Mouse (Mus musculus) stomach, embryonic 14.5 days (tissue): ENCODE data around the gene As3mt. TPM values are rescaled to one million over a fixed set of nuclear protein-coding genes. Genes with fewer than 3 reads are reported as not detected.
"Not testable (repeated sequence)": the region's sequence is repeated elsewhere in the genome, so short reads cannot be mapped to it uniquely, and the experiment has no call there.

Experiments used
- ATAC-seq: fragments of 200-750 bp; cut with Nextera tagmentation; 2 replicates; pipeline ENCODE4 v1.8.0; 2017; ENCODE audit warnings: low read depth, moderate TSS enrichment; ENCODE audit not compliant: insufficient number of reproducible peaks, insufficient read depth, low FRiP score
- H3K27ac ChIP-seq: fragments of 300-500 bp; sonication (generic); 2 replicates; pipeline ENCODE4 v1.5.1; 2014; ENCODE audit warnings: mild to moderate bottlenecking, low read length, moderate library complexity, mixed read lengths
- H3K27me3 ChIP-seq: fragments of 300-500 bp; sonication (generic); 2 replicates; pipeline ENCODE4 v1.6.1; 2014; ENCODE audit warnings: low read length, control low read depth, mixed read lengths; ENCODE audit not compliant: control insufficient read depth, insufficient read depth
- H3K36me3 ChIP-seq: fragments of 300-500 bp; sonication (generic); 2 replicates; pipeline ENCODE4 v1.6.1; 2014; ENCODE audit warnings: mild to moderate bottlenecking, control low read depth, low read length, moderate library complexity, mixed read lengths; ENCODE audit not compliant: control insufficient read depth, insufficient read depth
- H3K4me1 ChIP-seq: fragments of 300-500 bp; sonication (generic); 2 replicates; pipeline ENCODE4 v1.6.1; 2014; ENCODE audit warnings: low read length, control low read depth, mixed read lengths; ENCODE audit not compliant: control insufficient read depth, insufficient read depth
- H3K4me2 ChIP-seq: fragments of 300-500 bp; sonication (generic); replicated peaks from 2 replicates; pipeline ENCODE4 v1.6.1; 2014; ENCODE audit warnings: low read depth, low read length, control low read depth
- H3K4me3 ChIP-seq: fragments of 300-500 bp; sonication (generic); 2 replicates; pipeline ENCODE4 v1.5.1; 2014; ENCODE audit warnings: low read depth, low read length, control low read depth
- H3K9ac ChIP-seq: fragments of 300-500 bp; sonication (generic); replicated peaks from 2 replicates; pipeline ENCODE4 v1.6.1; 2014; ENCODE audit warnings: low read depth, mild to moderate bottlenecking, control low read depth, low read length, moderate library complexity, mixed read lengths
- H3K9me3 ChIP-seq: fragments of 300-500 bp; sonication (generic); 2 replicates; pipeline ENCODE4 v1.6.1; 2016; ENCODE audit warnings: low read depth, low read length, control low read depth; ENCODE audit not compliant: control insufficient read depth
- WGBS: fragments of 180-500 bp; shearing (Covaris S2); extraction: QIAGEN DNeasy Blood & Tissue Kit; methylation state at CpG from one replicate; pipeline ENCODE4 v1.1.7; 2014; 5-methylcytosine and 5-hydroxymethylcytosine counted together
- polyA plus RNA-seq: library from polyadenylated mRNA; unstranded; fragments of >200 nt; fragmentation: Nextera tagmentation; extraction: Ambion mirVana; gene quantifications from 2 replicates; pipeline ENCODE4 v1.2.1, GENCODE M21; 2014

Gene As3mt
- polyA plus RNA-seq, 1 experiment from 2014 or later, result 23.2 TPM

DNA sequence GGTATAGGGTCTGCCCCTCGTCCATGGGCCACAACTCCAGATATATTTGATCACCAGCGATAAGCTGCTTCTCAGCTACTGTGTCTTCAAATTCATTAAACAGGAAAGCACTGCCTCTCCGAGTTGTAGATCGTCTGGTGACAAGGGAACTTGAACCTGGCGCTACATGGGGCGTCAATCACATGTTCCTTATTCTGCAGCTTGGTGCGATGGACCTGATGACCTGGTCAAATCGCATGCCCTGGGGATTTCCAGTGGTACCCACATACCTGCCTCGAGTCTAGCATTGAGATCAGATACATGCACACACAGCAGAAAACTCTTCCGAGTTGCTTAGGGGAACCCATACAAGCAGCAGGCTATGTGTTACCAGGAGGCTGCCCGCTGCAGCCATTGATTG lies 62.5 kb downstream of the As3mt start:
- WGBS, result 86% methylated on average over 11 of the region's 11 CpGs
- no peak for ATAC-seq
- H3K9me3 ChIP-seq, result no peaks in the 10 kb centered on the region
- H3K27ac ChIP-seq, result no peak overlapping the region
- no peak overlapping the region for H3K4me3 ChIP-seq
- H3K4me1 ChIP-seq, result 0 out of 2 replicates have a peak, but pooled peaks cover under 1% of the 10 kb centered on the region
- no peak overlapping the region for H3K9ac ChIP-seq
- no peaks in the 10 kb centered on the region for H3K27me3 ChIP-seq
- no peaks in the 10 kb centered on the region for H3K36me3 ChIP-seq
- H3K4me2 ChIP-seq, result no peak overlapping the region

DNA sequence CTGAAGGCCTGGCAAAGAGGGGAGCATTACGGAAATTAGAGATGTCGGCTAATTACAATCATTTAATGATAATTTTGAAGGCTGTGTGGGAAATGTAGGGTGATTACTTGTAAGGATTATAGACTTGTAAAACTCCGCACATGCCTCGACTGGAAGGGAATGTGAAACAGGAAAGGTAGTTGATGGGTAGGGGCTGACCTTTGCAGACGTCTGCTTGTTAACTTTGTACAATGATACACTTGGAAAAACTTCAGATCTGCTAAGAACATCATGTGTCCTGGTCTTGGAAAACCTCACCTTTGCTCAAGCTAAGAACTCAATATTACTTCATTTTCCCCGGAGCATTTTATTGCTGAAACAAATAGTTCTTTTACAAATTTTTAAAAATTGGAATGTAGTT lies 64.5 kb downstream of the As3mt start:
- ATAC-seq, result no peak

DNA sequence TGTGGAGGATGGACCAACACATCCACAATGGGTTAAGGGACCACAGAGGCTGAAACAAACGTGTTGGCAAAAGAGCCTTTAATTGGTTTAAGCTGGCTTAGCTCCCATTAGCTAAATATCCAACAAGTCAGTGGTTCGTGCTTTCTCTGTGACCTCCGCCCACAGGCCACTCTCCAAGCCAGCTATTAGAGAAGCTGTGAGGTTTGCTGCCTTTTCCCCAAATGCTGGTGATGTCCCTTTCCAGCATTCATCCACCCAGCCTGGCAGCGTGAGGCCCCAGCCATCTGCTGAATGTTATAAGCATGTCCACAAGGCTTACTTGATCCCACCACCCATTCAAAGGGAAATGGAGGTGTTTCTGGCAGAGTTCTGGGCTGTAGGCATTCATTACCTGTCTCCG lies 69.1 kb downstream of the As3mt start:
- Histone ChIP-seq H3K27me3 (no peaks in the 10 kb centered on the region), H3K4me1 (no peaks in the 10 kb centered on the region), H3K27ac (no peak overlapping the region), H3K4me3 (no peak overlapping the region), H3K4me2 (no peak overlapping the region), H3K9me3 (no peaks in the 10 kb centered on the region), H3K9ac (no peak overlapping the region), H3K36me3 (no peaks in the 10 kb centered on the region)
- ATAC-seq, result no peak
- 65% methylated on average over 5 of the region's 5 CpGs for WGBS

More for the DNA sequence above, 64.5 kb downstream of the As3mt start:
- no peaks in the 10 kb centered on the region for H3K36me3 ChIP-seq
- no peak overlapping the region for H3K9ac ChIP-seq
- H3K4me2 ChIP-seq, result no peak overlapping the region
- no peak overlapping the region for H3K27ac ChIP-seq
- H3K27me3 ChIP-seq, result no peaks in the 10 kb centered on the region
- no peaks in the 10 kb centered on the region for H3K9me3 ChIP-seq
- H3K4me3 ChIP-seq, result no peak overlapping the region
- WGBS, result 77% methylated on average over 6 of the region's 6 CpGs
- no peaks in the 10 kb centered on the region for H3K4me1 ChIP-seq

DNA sequence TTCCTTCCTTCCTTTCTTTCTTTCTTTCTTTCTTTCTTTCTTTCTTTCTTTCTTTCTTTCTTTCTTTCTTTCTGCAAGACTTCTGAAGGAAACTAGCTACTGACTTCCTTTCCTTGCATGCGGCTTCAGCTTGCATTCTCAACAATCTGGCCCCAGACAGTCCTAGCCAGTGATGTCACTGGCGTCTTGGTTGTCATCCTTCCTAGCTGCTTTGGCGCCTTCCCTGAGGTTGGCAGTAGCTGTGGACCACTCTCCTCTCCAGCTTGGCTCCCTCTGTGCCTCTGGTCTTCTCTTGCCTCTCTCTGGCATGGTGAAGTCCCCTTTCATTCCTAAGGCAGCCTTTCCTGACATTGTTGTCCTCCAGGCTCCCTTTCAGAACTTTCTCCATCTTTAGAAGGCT lies 69.6 kb downstream of the As3mt start:
- no peaks in the 10 kb centered on the region for H3K4me1 ChIP-seq
- no peaks in the 10 kb centered on the region for H3K9me3 ChIP-seq
- no peak overlapping the region for H3K4me3 ChIP-seq
- H3K27ac ChIP-seq, result no peak overlapping the region
- ATAC-seq, result no peak
- H3K36me3 ChIP-seq, result no peaks in the 10 kb centered on the region
- H3K9ac ChIP-seq, result no peak overlapping the region
- no peak overlapping the region for H3K4me2 ChIP-seq
- 73% methylated on average over 3 of the region's 3 CpGs for WGBS
- H3K27me3 ChIP-seq, result no peaks in the 10 kb centered on the region

DNA sequence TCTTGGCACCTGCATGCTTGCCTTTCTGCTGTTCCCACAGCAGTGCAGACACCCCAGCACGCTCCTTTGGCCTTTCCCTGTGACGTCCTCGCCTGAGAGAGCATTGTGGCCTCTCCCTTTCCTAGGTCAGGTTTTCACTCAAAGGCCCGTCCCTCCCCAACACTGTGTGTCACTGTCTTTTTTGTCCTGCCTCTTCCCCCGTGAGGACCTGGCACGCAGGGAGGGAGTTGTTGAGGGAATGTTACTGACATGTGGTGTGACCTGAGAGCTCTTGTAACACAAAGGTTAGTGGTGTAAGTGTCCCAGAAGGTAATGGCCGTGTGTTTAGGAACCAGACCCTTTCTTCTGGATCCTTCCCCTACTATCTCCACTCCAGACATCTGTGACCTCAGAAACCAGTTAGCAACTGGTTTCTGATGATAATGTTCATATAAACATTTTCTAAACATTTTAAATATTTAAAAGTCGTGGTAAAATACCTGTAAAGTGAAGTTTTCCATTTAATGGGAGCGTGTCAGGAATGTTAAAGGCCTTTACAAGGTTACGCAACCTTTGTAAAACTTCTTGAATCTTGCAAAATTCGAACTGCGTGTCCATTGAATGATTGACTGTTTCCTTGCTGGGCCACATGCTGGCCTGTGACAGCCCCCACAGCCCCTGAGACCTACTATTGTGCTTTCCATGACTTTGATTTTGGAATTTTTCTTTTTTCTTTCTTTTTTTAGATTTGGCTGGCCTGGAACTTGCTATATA lies 70.8 kb downstream of the As3mt start:
- no peak overlapping the region for H3K27ac ChIP-seq
- no peaks in the 10 kb centered on the region for H3K9me3 ChIP-seq
- H3K4me3 ChIP-seq, result no peak overlapping the region
- H3K4me1 ChIP-seq, result no peaks in the 10 kb centered on the region
- no peak overlapping the region for H3K9ac ChIP-seq
- H3K27me3 ChIP-seq, result no peaks in the 10 kb centered on the region
- WGBS, result 73% methylated on average over 12 of the region's 12 CpGs
- H3K36me3 ChIP-seq, result no peaks in the 10 kb centered on the region
- ATAC-seq, result no peak
- H3K4me2 ChIP-seq, result no peak overlapping the region

DNA sequence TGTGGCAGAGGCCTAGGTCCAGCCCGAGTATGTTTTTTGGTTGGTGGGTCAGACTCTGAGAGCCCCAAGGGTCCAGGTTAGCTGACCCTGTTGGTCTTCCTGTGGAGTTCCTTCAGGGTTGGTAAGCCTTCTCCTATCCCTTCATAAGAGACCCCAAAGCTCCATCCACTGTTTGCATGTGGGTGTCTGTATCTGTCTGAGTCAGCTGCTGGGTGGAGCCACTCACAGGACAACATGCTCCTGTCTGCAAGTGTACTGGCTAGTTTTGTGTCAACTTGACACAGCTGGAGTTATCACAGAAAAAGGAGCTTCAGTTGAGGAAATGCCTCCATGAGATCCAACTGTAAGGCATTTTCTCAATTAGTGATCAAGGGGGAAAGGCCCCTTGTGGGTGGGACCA lies 71.9 kb downstream of the As3mt start:
- WGBS, result 93% methylated on average over 1 of the region's 1 CpGs
- not testable (repeated sequence) for ATAC-seq

DNA sequence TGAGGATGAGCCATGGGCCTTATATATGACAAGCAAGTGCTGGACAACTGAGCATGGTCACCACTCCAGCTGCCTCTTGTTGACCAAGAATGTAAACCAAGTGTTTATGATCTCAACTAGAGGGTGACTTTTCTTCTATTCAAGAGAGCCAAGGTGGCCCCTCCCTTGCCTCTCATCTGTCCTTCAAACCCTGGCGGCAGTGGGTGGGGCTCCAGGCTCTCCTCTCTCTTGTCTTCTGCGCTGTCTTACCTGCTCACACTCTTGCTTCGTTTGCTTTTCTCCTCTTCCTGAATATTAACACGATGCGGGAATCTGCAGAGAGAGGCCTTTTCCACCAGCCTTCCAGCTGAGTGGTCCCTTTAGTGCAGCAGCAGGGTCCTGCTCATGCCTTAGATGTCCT lies 76.8 kb downstream of the As3mt start:
- H3K4me2 ChIP-seq, result no peak overlapping the region
- H3K27me3 ChIP-seq, result no peaks in the 10 kb centered on the region
- no peak overlapping the region for H3K9ac ChIP-seq
- no peaks in the 10 kb centered on the region for H3K4me1 ChIP-seq
- 65% methylated on average over 5 of the region's 5 CpGs for WGBS
- H3K9me3 ChIP-seq, result no peaks in the 10 kb centered on the region
- H3K4me3 ChIP-seq, result no peak overlapping the region
- no peak for ATAC-seq
- no peaks in the 10 kb centered on the region for H3K36me3 ChIP-seq
- no peak overlapping the region for H3K27ac ChIP-seq

More for the DNA sequence above, 71.9 kb downstream of the As3mt start:
- not testable (repeated sequence) for H3K36me3 ChIP-seq, H3K9me3 ChIP-seq, H3K27ac ChIP-seq, H3K4me1 ChIP-seq, H3K27me3 ChIP-seq, H3K9ac ChIP-seq, H3K4me3 ChIP-seq, H3K4me2 ChIP-seq

DNA sequence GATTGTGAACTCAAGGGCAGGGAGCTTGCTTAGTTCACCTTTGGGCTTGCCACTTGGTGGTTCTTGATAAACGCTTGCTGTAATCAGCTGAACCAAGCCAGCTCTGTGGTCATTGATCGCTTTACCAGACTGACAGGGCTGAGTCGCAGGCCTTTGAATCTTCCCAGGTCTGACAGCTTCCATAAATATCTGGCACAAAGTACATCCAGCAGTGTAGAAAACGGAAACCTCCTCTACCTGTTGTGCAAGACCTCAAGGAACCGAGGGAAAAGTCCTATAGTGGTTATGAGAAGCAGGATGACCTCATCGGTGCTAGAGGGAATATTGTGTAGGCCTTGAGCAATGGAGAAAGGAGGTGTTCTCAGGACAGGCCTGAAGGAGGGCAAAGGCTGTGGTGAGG lies 77.2 kb downstream of the As3mt start:
- H3K4me3 ChIP-seq, result no peak overlapping the region
- H3K9me3 ChIP-seq, result no peaks in the 10 kb centered on the region
- H3K27me3 ChIP-seq, result no peaks in the 10 kb centered on the region
- no peak overlapping the region for H3K27ac ChIP-seq
- 71% methylated on average over 6 of the region's 6 CpGs for WGBS
- H3K36me3 ChIP-seq, result no peaks in the 10 kb centered on the region
- no peak overlapping the region for H3K9ac ChIP-seq
- no peak for ATAC-seq
- no peaks in the 10 kb centered on the region for H3K4me1 ChIP-seq
- no peak overlapping the region for H3K4me2 ChIP-seq

DNA sequence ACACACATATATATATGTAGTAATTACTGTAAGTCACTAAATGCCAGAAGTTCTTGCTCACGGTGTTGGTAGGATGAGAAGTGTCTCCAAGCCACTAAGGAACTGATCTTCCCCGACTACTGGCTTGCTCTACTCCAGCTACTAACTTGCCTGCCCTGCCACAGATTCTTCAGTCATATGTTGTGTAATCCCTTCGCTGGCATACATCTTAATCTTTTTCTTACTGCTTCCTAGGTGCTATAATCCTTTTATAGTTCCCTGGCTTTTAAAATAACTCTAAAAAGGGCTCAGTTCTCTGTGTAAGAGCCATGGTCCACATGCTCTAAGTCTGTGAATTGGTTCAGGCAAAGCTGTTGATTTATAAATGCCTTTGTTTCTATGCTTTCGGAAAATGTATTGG lies 78.4 kb downstream of the As3mt start:
- Histone ChIP-seq H3K9ac (no peak overlapping the region), H3K27me3 (no peaks in the 10 kb centered on the region), H3K4me1 (no peaks in the 10 kb centered on the region), H3K27ac (no peak overlapping the region), H3K36me3 (no peaks in the 10 kb centered on the region), H3K4me3 (no peak overlapping the region), H3K4me2 (no peak overlapping the region), H3K9me3 (no peaks in the 10 kb centered on the region)
- ATAC-seq, result no peak
- whole genome bisulfite sequencing, result 85% methylated on average over 4 of the region's 4 CpGs
